Mouse (Mus musculus) neural tube, embryonic 14.5 days (tissue): ENCODE measurements around the gene Gm42688. TPM values are rescaled to one million over a fixed set of nuclear protein-coding genes. Genes with fewer than 3 reads are reported as not detected.
A peak's percentile ranks its signal among the peaks of the same experiment; 100 is the strongest.

Experiments
- ATAC-seq: fragments of 200-750 bp; cut with Nextera tagmentation; 2 replicates; pipeline ENCODE4 v1.8.0; 2017; ENCODE audit warnings: low read depth, mild to moderate bottlenecking, moderate TSS enrichment, moderate library complexity
- H3K27ac ChIP-seq: fragments of 300-500 bp; sonication (generic); 2 replicates; pipeline ENCODE4 v1.5.1; 2014; ENCODE audit warnings: low read depth, mild to moderate bottlenecking, control low read depth, low read length, moderate library complexity, mixed read lengths
- H3K27me3 ChIP-seq: fragments of 300-500 bp; sonication (generic); 2 replicates; pipeline ENCODE4 v1.6.1; 2014; ENCODE audit warnings: low read length; ENCODE audit not compliant: control insufficient read depth, insufficient read depth
- H3K36me3 ChIP-seq: fragments of 300-500 bp; sonication (generic); 2 replicates; pipeline ENCODE4 v1.6.1; 2014; ENCODE audit warnings: low read length, mixed read lengths; ENCODE audit not compliant: control insufficient read depth, insufficient read depth
- H3K4me1 ChIP-seq: fragments of 300-500 bp; sonication (generic); 2 replicates; pipeline ENCODE4 v1.6.1; 2014; ENCODE audit warnings: low read length; ENCODE audit not compliant: control insufficient read depth, insufficient read depth
- H3K4me2 ChIP-seq: fragments of 300-500 bp; sonication (generic); 2 replicates; pipeline ENCODE4 v1.6.1; 2014; ENCODE audit warnings: mild to moderate bottlenecking, low read depth, low read length, control low read depth
- H3K4me3 ChIP-seq: fragments of 300-500 bp; sonication (generic); 2 replicates; pipeline ENCODE4 v1.5.1; 2014; ENCODE audit warnings: low read depth, low read length, control low read depth, mixed read lengths
- H3K9ac ChIP-seq: fragments of 300-500 bp; sonication (generic); replicated peaks from 2 replicates; pipeline ENCODE4 v1.6.1; 2014; ENCODE audit warnings: low read depth, mild to moderate bottlenecking, control low read depth, low read length, mixed read lengths
- H3K9me3 ChIP-seq: fragments of 300-500 bp; sonication (generic); 2 replicates; pipeline ENCODE4 v1.6.1; 2016; ENCODE audit warnings: low read length; ENCODE audit not compliant: control insufficient read depth
- WGBS: fragments of 180-500 bp; shearing (Covaris S2); extraction: QIAGEN DNeasy Blood & Tissue Kit; methylation state at CpG from one replicate; pipeline ENCODE4 v1.1.7; 2014; 5-methylcytosine and 5-hydroxymethylcytosine counted together
- polyA plus RNA-seq: library from polyadenylated mRNA; unstranded; fragments of >200 nt; fragmentation: Nextera tagmentation; extraction: Ambion mirVana; gene quantifications from 2 replicates; pipeline ENCODE4 v1.2.1, GENCODE M21; 2014

The Gm42688 gene
- polyA plus RNA-seq, 1 experiment from 2014 or later: 4.3 TPM

DNA sequence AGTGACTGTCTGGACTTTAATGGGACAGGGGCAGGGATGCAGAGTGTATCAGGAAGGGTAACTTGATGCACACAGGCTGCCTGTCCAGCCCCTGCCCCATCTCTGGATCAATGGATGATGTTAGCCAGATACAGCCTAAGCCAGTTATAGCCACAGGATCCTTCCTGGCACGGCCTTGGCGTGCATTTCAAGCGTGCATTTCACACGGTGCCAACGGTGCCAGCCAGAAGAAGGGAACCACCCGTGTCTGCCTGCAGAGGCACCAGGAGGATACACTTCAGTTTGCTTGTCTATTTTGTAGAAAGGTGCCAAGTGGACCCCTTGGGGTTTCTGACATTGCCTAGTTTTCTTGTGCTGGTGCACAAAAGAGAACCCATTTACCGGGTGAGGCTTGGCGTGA, 38.6 kb downstream of the Gm42688 start:
- ATAC-seq: no peak

DNA sequence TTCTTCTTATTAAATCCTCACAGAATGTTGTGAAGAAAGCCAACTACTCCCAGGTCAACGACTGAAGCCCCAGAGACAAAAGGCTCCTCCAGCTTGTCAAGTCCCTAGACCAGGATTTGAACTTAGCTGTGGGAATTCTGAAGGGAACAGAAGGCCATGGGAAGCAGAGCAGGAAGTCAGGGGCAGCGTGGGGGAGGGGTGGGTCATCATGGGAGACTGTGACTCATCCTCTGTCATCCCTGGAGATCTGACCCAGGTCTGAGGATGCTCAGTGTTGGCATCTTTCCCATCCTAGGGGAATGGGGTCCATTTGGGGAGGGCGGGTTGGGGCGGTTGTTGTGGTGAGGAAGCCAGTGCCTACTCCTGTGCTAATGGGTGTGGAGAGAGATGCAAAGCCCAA, 40.2 kb downstream of the Gm42688 start:
- Histone ChIP-seq H3K9me3 (no peaks in the 10 kb centered on the region), H3K4me1 (peaks cover 9% of the 10 kb centered on the region), H3K4me3 (peak overlapping the region; percentile 33; the same call in 1 of the 2 replicates), H3K9ac (no peak overlapping the region), H3K4me2 (peak overlapping the region; percentile 78), H3K27me3 (no peaks in the 10 kb centered on the region), H3K36me3 (no peaks in the 10 kb centered on the region), H3K27ac (no peak overlapping the region)
- WGBS: 46% methylated on average over 4 of the region's 4 CpGs
- ATAC-seq: no peak

More for the DNA sequence above, 38.6 kb downstream of the Gm42688 start:
- H3K4me3 ChIP-seq: no peak overlapping the region
- no peak overlapping the region for H3K27ac ChIP-seq
- 84% methylated on average over 8 of the region's 8 CpGs for WGBS
- H3K9ac ChIP-seq: no peak overlapping the region
- no peaks in the 10 kb centered on the region for H3K9me3 ChIP-seq
- no peaks in the 10 kb centered on the region for H3K27me3 ChIP-seq
- H3K4me1 ChIP-seq: peaks cover 14% of the 10 kb centered on the region
- H3K4me2 ChIP-seq: no peak overlapping the region
- H3K36me3 ChIP-seq: no peaks in the 10 kb centered on the region

DNA sequence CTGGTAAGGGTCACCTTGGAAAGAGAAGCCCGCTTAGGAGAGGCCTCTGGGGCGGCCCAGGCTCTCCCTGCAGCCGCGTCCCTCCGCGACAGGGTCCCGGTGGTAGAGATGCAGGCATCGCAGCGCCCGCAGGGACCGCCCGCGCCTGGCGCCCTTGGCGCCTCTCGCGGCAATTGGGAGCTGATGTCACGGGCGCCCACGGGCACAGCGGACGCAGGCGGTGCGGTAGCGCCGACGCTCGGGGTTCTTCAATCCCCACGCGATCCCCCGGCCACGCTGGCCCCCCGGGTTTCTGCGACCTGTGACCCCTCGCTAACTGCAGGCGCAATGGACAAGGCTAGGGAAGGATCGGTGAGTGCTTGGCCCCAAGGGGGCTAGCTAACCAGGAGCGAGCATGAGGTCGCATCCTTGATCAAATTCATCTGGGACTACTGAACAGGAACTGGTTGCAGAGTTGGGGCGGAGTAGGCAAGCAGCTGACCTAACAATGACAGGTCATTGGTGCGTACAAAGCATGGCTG, 40.9 kb downstream of the Gm42688 start:
- 0 out of 2 replicates have a peak overlapping the region, but pooled peaks have one; percentile 28 for H3K27ac ChIP-seq
- H3K4me2 ChIP-seq: peak overlapping the region; percentile 78
- 0 out of 2 replicates have a peak, but pooled peaks have one; percentile 7 for ATAC-seq
- peak overlapping the region; percentile 33 for H3K4me3 ChIP-seq
- WGBS: 5% methylated on average over 41 of the region's 41 CpGs
- H3K9me3 ChIP-seq: no peaks in the 10 kb centered on the region
- no peaks in the 10 kb centered on the region for H3K27me3 ChIP-seq
- H3K4me1 ChIP-seq: peaks cover 9% of the 10 kb centered on the region
- H3K9ac ChIP-seq: peak overlapping the region; percentile 55
- H3K36me3 ChIP-seq: no peaks in the 10 kb centered on the region

DNA sequence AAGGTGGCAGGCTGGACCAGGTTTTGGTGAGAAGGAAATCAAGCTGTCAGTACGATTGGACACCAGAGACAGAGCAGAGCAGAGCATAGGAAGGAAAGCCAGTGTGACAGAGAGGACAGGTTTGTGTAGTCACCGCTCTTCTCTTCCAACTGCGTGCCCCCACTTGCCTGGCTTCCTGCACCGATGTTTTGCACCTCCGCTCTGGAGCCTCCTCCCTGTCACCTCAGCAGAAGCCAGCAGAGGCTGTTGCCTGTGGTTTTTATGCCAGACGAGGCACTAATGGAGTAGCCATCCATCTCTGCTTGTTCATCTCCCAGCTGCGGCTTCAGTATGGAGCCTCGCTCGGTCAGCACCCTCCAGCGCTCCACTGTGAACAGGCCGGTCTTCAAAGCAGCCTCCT, 41.5 kb downstream of the Gm42688 start:
- no peak overlapping the region for H3K4me3 ChIP-seq
- H3K27me3 ChIP-seq: no peaks in the 10 kb centered on the region
- WGBS: 39% methylated on average over 11 of the region's 11 CpGs
- no peak overlapping the region for H3K27ac ChIP-seq
- peaks cover 9% of the 10 kb centered on the region for H3K4me1 ChIP-seq
- H3K9ac ChIP-seq: no peak overlapping the region
- no peaks in the 10 kb centered on the region for H3K9me3 ChIP-seq
- peak overlapping the region; percentile 78; the same call in 1 of the 2 replicates for H3K4me2 ChIP-seq
- peak; percentile 39; the same call in 1 of the 2 replicates for ATAC-seq
- H3K36me3 ChIP-seq: no peaks in the 10 kb centered on the region

DNA sequence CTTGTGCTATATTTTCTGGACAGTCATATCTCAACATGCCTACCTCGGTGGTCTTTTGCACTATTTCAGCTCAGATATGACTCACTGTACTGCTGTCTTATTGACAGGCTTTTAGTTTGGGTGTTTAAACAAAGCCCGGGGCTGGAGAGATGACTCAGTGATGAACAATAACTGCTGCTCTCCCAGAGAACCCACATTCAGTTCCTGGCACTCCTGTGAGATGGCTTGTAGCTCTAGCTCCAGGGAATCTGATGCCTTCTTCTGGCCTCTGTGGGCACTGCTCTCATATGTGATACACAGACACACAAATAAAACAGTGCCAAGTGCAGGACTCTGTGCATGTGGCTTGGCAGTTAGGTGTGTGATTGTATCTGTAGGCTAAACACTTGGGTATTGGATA, 43.8 kb downstream of the Gm42688 start:
- no peaks in the 10 kb centered on the region for H3K9me3 ChIP-seq
- WGBS: 78% methylated on average over 2 of the region's 2 CpGs
- H3K27ac ChIP-seq: no peak overlapping the region
- H3K4me1 ChIP-seq: peaks cover 9% of the 10 kb centered on the region
- no peak overlapping the region for H3K4me2 ChIP-seq
- no peak for ATAC-seq
- no peaks in the 10 kb centered on the region for H3K27me3 ChIP-seq
- H3K9ac ChIP-seq: no peak overlapping the region
- no peak overlapping the region for H3K4me3 ChIP-seq
- no peaks in the 10 kb centered on the region for H3K36me3 ChIP-seq

DNA sequence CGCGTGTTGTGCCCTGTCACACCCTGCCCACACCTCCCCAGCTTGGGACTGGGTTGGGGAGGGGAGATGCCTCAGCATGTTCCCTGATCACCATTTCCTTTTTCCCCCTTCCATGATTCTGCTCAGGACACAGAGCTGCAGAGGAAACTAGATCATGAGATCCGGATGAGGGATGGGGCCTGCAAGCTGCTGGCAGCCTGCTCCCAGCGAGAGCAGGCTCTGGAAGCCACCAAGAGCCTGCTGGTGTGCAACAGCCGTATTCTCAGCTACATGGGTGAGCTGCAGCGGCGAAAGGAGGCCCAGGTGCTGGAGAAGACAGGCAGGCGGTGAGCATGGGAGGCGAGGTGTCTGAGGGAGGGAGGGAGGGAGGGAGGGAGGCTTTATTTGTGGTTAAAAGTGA, 44.4 kb downstream of the Gm42688 start:
- WGBS: 72% methylated on average over 9 of the region's 9 CpGs
- ATAC-seq: no peak
- H3K9me3 ChIP-seq: no peaks in the 10 kb centered on the region
- H3K4me1 ChIP-seq: peaks cover 9% of the 10 kb centered on the region
- H3K27me3 ChIP-seq: no peaks in the 10 kb centered on the region
- no peak overlapping the region for H3K4me3 ChIP-seq
- no peak overlapping the region for H3K27ac ChIP-seq
- H3K4me2 ChIP-seq: no peak overlapping the region
- no peaks in the 10 kb centered on the region for H3K36me3 ChIP-seq
- no peak overlapping the region for H3K9ac ChIP-seq

DNA sequence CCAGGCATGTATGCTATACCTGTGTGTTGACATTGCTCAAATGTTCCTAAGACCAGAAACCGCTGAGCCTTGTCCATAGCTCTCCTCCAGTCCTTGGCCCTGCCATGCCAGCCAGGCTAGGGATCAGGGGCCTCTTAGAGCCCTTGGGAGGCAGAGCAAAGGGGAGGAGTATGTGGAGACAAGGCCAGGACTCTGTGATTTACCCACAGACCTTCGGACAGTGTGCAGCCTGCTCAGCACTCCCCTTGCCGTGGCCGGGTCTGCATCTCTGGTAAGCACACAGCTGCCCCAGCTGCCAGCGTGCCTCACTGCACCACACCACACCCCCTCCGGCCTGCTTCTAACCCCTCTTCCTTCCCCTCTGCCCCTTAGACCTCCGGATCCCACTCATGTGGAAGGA, 45.9 kb downstream of the Gm42688 start:
- WGBS: 54% methylated on average over 7 of the region's 7 CpGs
- H3K4me3 ChIP-seq: no peak overlapping the region

DNA sequence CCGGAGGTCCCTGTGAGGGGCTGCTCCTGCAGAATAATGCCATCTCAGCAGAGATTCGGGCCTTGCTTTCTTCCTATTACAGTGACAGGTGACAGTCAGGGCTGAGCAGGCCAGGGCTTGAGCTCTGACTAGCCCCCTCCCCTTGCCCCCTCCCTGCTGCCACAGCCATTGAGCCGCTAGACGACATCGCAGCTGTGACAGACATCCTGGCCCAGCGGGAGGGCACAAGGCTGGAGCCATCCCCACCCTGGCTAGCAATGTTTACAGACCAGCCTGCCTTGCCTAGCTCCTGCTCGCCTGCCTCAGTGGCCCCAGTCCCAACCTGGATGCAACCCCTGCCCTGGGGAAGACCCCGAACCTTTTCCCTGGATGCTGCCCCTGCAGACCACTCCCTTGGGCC, 50.3 kb downstream of the Gm42688 start:
- Histone ChIP-seq H3K36me3 (peaks cover 3% of the 10 kb centered on the region; the same call in 1 of the 2 replicates), H3K9ac (no peak overlapping the region), H3K27me3 (no peaks in the 10 kb centered on the region), H3K4me2 (no peak overlapping the region), H3K4me3 (no peak overlapping the region), H3K9me3 (no peaks in the 10 kb centered on the region), H3K4me1 (0 out of 2 replicates have a peak, but pooled peaks cover 7% of the 10 kb centered on the region), H3K27ac (no peak overlapping the region)
- ATAC-seq: no peak
- 37% methylated on average over 8 of the region's 8 CpGs for WGBS

More for the DNA sequence above, 45.9 kb downstream of the Gm42688 start:
- no peaks in the 10 kb centered on the region for H3K36me3 ChIP-seq
- H3K4me2 ChIP-seq: no peak overlapping the region
- ATAC-seq: no peak
- no peak overlapping the region for H3K27ac ChIP-seq
- no peaks in the 10 kb centered on the region for H3K27me3 ChIP-seq
- peaks cover 3% of the 10 kb centered on the region for H3K4me1 ChIP-seq
- H3K9me3 ChIP-seq: no peaks in the 10 kb centered on the region
- H3K9ac ChIP-seq: no peak overlapping the region

DNA sequence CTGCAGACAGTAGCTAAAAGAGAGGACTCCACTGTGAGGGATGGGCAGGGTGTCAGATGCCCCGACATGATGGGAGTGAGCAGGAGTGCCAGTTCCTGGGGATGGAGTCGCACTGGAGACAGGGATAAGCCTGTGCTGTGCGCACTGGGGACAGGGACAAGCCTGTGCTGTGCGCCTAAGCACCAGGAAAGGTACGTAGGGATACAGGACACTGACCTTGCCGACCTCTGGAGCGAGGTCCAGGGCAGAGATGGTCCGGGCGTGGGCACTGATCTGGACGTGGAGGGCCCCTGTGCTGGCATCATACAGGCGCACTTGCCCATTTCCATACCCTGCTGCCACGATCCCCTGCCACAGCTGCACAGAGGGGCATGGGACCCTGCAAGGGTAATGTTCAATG, 51.6 kb downstream of the Gm42688 start:
- Histone ChIP-seq H3K4me1 (0 out of 2 replicates have a peak, but pooled peaks cover 7% of the 10 kb centered on the region), H3K36me3 (peaks cover 3% of the 10 kb centered on the region; the same call in 1 of the 2 replicates), H3K9ac (no peak overlapping the region), H3K4me3 (no peak overlapping the region), H3K27ac (no peak overlapping the region), H3K27me3 (no peaks in the 10 kb centered on the region), H3K9me3 (no peaks in the 10 kb centered on the region), H3K4me2 (no peak overlapping the region)
- 90% methylated on average over 12 of the region's 12 CpGs for WGBS
- no peak for ATAC-seq
